Mouse (Mus musculus) bone marrow macrophage, adult 2 months (primary cell): ENCODE measurements around the gene Tbc1d21.

ENCODE experiments used
- CTCF ChIP-seq: IDR thresholded peaks from 2 replicates; pipeline ENCODE4 v1.5.1; 2012; ENCODE audit warnings: low read depth, mild to moderate bottlenecking, low read length, moderate library complexity
- POLR2A ChIP-seq: IDR thresholded peaks from 2 replicates; pipeline ENCODE4 v1.6.1; 2012; ENCODE audit warnings: mild to moderate bottlenecking, low read depth, low read length, borderline replicate concordance

- TF ChIP-seq POLR2A (no peak), CTCF (no peak)
Measured at GRCm38 (mm10) chr9:58410057-58410735, 39.9 kb upstream of the Tbc1d21 start.
